Mouse (Mus musculus) limb, embryonic 10.5 days (tissue): ENCODE data around the gene Zfp296. TPM values are rescaled to one million over a fixed set of nuclear protein-coding genes. Genes with fewer than 3 reads are reported as not detected.

Source experiments
- DNase-seq: peaks from one replicate; pipeline ENCODE4 v3.0.0-alpha.2; 2017; ENCODE audit warnings: low spot score
- H3K27ac ChIP-seq: fragments of 300-500 bp; sonication (generic); 2 replicates; pipeline ENCODE4 v1.5.1; 2016; ENCODE audit warnings: mild to moderate bottlenecking
- H3K27me3 ChIP-seq: fragments of 300-500 bp; sonication (generic); 2 replicates; pipeline ENCODE4 v1.6.1; 2016; ENCODE audit warnings: low read depth, mild to moderate bottlenecking; ENCODE audit not compliant: poor library complexity, severe bottlenecking
- H3K36me3 ChIP-seq: fragments of 300-500 bp; sonication (generic); 2 replicates; pipeline ENCODE4 v1.6.1; 2016; ENCODE audit warnings: mild to moderate bottlenecking, moderate library complexity
- H3K4me1 ChIP-seq: fragments of 300-500 bp; sonication (generic); 2 replicates; pipeline ENCODE4 v1.6.1; 2016
- H3K4me3 ChIP-seq: fragments of 300-500 bp; sonication (generic); 2 replicates; pipeline ENCODE4 v1.5.1; 2016; ENCODE audit warnings: mild to moderate bottlenecking, moderate library complexity
- H3K9me3 ChIP-seq: fragments of 300-500 bp; sonication (generic); replicated peaks from 2 replicates; pipeline ENCODE4 v1.6.1; 2016; ENCODE audit warnings: mild to moderate bottlenecking
- WGBS: fragments of 180-500 bp; shearing (Covaris S2); methylation state at CpG from one replicate; pipeline ENCODE4 v1.1.7; 2016; 5-methylcytosine and 5-hydroxymethylcytosine counted together
- polyA plus RNA-seq: library from polyadenylated mRNA; unstranded; fragments of >200 nt; fragmentation: Nextera tagmentation; extraction: Ambion mirVana; gene quantifications from 2 replicates; pipeline ENCODE4 v1.2.1, GENCODE M21; 2016

Zfp296 gene
- polyA plus RNA-seq, 1 experiment from 2014 or later, result 0.71 TPM

DNA sequence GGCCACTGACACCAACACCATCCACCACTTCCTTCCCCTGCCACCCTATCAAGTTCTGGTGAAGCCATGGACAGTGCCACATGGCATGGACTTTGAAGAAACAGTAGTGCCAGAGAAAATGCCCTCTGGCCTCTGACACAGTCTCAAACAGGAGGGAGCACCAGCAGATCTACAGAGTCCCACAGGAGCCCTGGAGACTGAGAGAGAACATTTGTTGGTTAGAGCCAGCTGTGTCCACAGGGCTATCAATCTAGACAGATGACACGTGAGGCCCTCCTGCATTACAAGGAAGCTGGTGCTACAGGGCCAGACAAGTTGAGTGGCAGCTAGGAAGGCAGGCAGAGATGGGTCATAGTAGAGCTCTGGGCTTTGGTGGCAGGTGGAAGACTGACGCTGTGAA lies 24.6 kb upstream of the Zfp296 start:
- Histone ChIP-seq H3K27me3 (no peaks in the 10 kb centered on the region), H3K4me3 (no peak overlapping the region), H3K27ac (no peak overlapping the region), H3K36me3 (peaks cover 64% of the 10 kb centered on the region), H3K9me3 (no peaks in the 10 kb centered on the region), H3K4me1 (peaks cover 3% of the 10 kb centered on the region; the same call in 1 of the 2 replicates)
- 76% methylated on average over 2 of the region's 2 CpGs for WGBS
- no peak for DNase-seq

DNA sequence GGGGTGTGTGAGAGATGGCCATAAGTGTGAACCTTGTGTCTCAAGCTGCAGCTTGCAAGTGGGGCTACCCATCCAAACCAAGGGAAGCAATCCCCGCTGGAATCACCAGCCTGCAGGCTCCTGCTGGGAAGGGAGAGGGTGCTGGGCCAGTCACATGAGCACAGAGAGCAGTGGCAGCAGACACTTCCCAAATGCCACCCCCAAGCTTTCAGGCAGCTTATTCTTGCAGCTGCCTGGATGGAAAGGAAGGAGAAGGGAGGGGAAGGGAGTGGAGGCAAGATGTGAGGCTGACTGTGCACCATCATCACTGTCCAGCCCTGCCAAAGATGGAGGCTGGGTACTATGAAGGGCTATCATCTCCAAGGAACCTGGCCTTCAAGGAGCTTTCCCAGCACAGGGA lies 22.9 kb upstream of the Zfp296 start:
- no peak overlapping the region for H3K4me3 ChIP-seq
- 81% methylated on average over 1 of the region's 1 CpGs for WGBS
- no peak overlapping the region for H3K27ac ChIP-seq
- H3K9me3 ChIP-seq, result no peaks in the 10 kb centered on the region
- no peak for DNase-seq
- no peaks in the 10 kb centered on the region for H3K27me3 ChIP-seq
- H3K36me3 ChIP-seq, result peaks cover 78% of the 10 kb centered on the region
- H3K4me1 ChIP-seq, result peaks cover 11% of the 10 kb centered on the region

GRCm38 (mm10) chr7:19557086-19557485 lies 20.0 kb upstream of the Zfp296 start:
- Histone ChIP-seq H3K36me3 (peaks cover 66% of the 10 kb centered on the region), H3K4me1 (peaks cover 28% of the 10 kb centered on the region)
- 94% methylated on average over 2 of the region's 2 CpGs for WGBS

GRCm38 (mm10) chr7:19557982-19558900 lies 18.8 kb upstream of the Zfp296 start:
- Histone ChIP-seq H3K27me3 (no peaks in the 10 kb centered on the region), H3K9me3 (no peaks in the 10 kb centered on the region), H3K4me1 (peaks cover 35% of the 10 kb centered on the region), H3K4me3 (no peak overlapping the region), H3K27ac (no peak overlapping the region), H3K36me3 (peaks cover 55% of the 10 kb centered on the region)
- 94% methylated on average over 6 of the region's 6 CpGs for WGBS
- DNase-seq, result no peak

More at GRCm38 (mm10) chr7:19557086-19557485, 20.0 kb upstream of the Zfp296 start:
- no peak overlapping the region for H3K4me3 ChIP-seq
- no peak overlapping the region for H3K27ac ChIP-seq
- DNase-seq, result no peak
- H3K27me3 ChIP-seq, result no peaks in the 10 kb centered on the region
- H3K9me3 ChIP-seq, result no peaks in the 10 kb centered on the region

- Histone ChIP-seq H3K36me3 (peaks cover 51% of the 10 kb centered on the region), H3K9me3 (no peaks in the 10 kb centered on the region), H3K27me3 (no peaks in the 10 kb centered on the region), H3K27ac (no peak overlapping the region), H3K4me1 (peaks cover 40% of the 10 kb centered on the region), H3K4me3 (no peak overlapping the region)
- DNase-seq, result peak; percentile 53
- WGBS, result 46% methylated on average over 2 of the region's 2 CpGs
Observed at GRCm38 (mm10) chr7:19558965-19559364, 18.1 kb upstream of the Zfp296 start.

DNA sequence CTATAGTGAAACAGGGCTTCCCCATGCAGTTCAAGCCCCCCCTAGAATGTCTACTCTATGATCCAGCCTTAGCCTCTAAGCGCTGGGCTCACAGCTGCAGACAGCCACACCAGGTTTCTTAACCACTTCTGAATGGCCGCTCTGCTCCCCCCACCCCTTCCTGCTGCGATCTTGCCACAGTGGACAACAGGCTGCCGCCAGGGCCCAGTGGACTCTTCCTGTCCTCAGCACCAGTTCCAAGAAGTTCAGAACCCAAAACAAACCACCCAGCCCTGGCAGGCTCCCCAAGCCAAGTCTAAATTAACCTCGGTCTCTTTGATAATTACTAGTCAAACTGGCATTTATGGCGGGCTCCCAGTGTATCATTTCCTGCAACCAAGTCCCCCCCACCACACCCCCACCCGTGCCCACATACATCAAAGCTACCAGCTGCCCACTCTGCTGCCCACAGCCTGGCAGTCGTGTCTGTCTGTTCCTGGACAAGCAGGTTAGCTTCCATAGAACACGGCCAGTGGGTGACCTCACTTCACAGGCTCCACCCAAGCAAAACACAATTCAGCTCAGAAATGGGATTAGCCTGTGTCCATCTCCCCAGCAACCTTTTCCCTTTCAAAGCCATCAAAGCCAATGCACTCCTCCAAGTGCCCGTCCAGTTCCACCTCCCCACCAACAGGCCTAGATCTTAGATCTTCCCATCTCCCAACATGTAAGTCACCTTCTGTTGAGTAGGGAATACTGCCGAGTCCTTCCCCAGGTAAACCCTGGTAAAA lies 16.4 kb upstream of the Zfp296 start:
- Histone ChIP-seq H3K4me3 (peak overlapping the region; percentile 84), H3K4me1 (peaks cover 40% of the 10 kb centered on the region), H3K36me3 (peaks cover 52% of the 10 kb centered on the region), H3K9me3 (no peaks in the 10 kb centered on the region; the same call in 1 of the 2 replicates), H3K27ac (peak overlapping the region; percentile 96; the same call in 1 of the 2 replicates), H3K27me3 (no peaks in the 10 kb centered on the region)
- DNase-seq, result no peak
- whole genome bisulfite sequencing, result 29% methylated on average over 11 of the region's 11 CpGs

GRCm38 (mm10) chr7:19561431-19561764 lies 15.7 kb upstream of the Zfp296 start:
- no peak for DNase-seq
- Histone ChIP-seq H3K36me3 (peaks cover 51% of the 10 kb centered on the region), H3K9me3 (no peaks in the 10 kb centered on the region; the same call in 1 of the 2 replicates), H3K4me3 (peak overlapping the region; percentile 84), H3K27me3 (no peaks in the 10 kb centered on the region), H3K27ac (peak overlapping the region; percentile 96), H3K4me1 (peaks cover 40% of the 10 kb centered on the region)
- WGBS, result 1% methylated on average over 11 of the region's 11 CpGs

DNA sequence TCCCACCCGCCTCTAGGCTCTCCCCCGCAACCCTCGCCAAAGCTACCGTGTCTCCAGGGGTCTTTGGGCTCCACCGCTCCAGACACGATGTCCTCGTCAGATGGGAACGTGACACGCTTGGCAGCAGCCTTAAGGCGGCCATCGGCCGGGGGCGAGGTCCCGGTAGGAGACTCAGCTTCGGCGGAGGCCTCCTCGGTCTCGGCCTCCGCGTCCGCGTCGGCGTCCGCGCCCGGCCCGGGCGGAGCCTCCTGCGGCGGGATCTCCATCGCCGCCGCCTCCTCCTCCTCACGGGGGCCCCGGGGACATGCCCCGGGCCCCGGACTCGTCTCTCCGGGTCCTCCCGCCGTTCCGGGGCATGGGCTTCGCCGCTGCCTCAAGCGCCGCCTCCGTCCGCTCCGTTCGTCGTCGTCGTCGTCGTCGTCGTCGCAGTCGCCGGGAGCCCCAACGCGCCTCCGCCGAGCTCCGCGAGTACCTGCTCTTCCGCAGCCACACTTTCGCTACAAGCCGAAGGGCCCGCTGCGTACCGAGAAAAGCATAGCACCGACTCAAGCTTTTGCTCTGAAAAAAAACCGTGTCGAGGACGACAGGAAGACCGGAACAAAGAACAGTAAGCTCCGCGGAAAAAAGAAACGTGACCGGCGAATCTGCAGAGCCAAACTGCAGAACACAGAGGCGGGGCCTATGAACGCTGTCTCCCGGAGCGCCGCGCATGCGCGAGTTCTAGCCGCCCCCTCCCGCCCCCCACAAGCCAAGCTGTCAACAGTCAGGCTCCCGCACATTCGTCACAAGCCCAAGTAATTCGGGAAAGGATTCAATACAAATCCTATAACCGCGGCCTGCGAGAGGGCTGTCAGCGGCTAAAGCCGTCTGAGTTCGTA lies 15.1 kb upstream of the Zfp296 start:
- H3K4me3 ChIP-seq, result peak overlapping the region; percentile 84
- DNase-seq, result peak; percentile 97
- WGBS, result under 1% methylated on average over 102 of the region's 102 CpGs
- no peaks in the 10 kb centered on the region for H3K27me3 ChIP-seq
- H3K9me3 ChIP-seq, result no peaks in the 10 kb centered on the region; the same call in 1 of the 2 replicates
- H3K36me3 ChIP-seq, result peaks cover 50% of the 10 kb centered on the region
- peak overlapping the region; percentile 96 for H3K27ac ChIP-seq
- H3K4me1 ChIP-seq, result peaks cover 40% of the 10 kb centered on the region

- peak; percentile 45 for DNase-seq
- H3K36me3 ChIP-seq, result peaks cover 49% of the 10 kb centered on the region
- whole genome bisulfite sequencing, result 3% methylated on average over 19 of the region's 19 CpGs
Observed at GRCm38 (mm10) chr7:19562643-19563410, 14.3 kb upstream of the Zfp296 start, which contains the start of gene Ppp1r37. Gene Ppp1r37, minus strand, starts transcription at chr7:19563076.

GRCm38 (mm10) chr7:19563884-19564283 lies 13.2 kb upstream of the Zfp296 start:
- no peaks in the 10 kb centered on the region for H3K27me3 ChIP-seq
- 92% methylated on average over 3 of the region's 3 CpGs for WGBS
- H3K4me3 ChIP-seq, result peak overlapping the region; percentile 84; the same call in 1 of the 2 replicates
- no peak overlapping the region for H3K27ac ChIP-seq
- no peaks in the 10 kb centered on the region; the same call in 1 of the 2 replicates for H3K9me3 ChIP-seq
- no peak for DNase-seq
- peaks cover 49% of the 10 kb centered on the region for H3K36me3 ChIP-seq
- peaks cover 35% of the 10 kb centered on the region for H3K4me1 ChIP-seq

More at GRCm38 (mm10) chr7:19562643-19563410, 14.3 kb upstream of the Zfp296 start, which contains the start of gene Ppp1r37:
- no peaks in the 10 kb centered on the region; the same call in 1 of the 2 replicates for H3K9me3 ChIP-seq
- H3K4me1 ChIP-seq, result peaks cover 40% of the 10 kb centered on the region
- H3K27me3 ChIP-seq, result no peaks in the 10 kb centered on the region
- H3K27ac ChIP-seq, result peak within 1 kb of the TSS; percentile 96
- H3K4me3 ChIP-seq, result peak within 1 kb of the TSS; percentile 84

GRCm38 (mm10) chr7:19564455-19564854 lies 12.6 kb upstream of the Zfp296 start:
- H3K4me3 ChIP-seq, result no peak overlapping the region
- DNase-seq, result no peak
- H3K27me3 ChIP-seq, result no peaks in the 10 kb centered on the region
- no peaks in the 10 kb centered on the region; the same call in 1 of the 2 replicates for H3K9me3 ChIP-seq
- H3K4me1 ChIP-seq, result peaks cover 29% of the 10 kb centered on the region
- H3K27ac ChIP-seq, result no peak overlapping the region
- H3K36me3 ChIP-seq, result peaks cover 54% of the 10 kb centered on the region
- 94% methylated on average over 4 of the region's 4 CpGs for WGBS
